ENCODE assay signal across 21 mouse cellular contexts in genomic region chr8:13206290-13206689, GRCm38 (mm10). TPM values are rescaled to one million over a fixed set of nuclear protein-coding genes. Genes with fewer than 3 reads are reported as not detected.
DNase-seq lines count a peak whose midpoint lies in the region; ATAC-seq lines count a peak whose summit lies in the region.
"Had no signal": no experiment of that assay in that cellular context is flagged by ENCODE, and none has a peak within 500 bp of the region (broad histone marks: within the 10 kb centered on the region; RNA-seq: fewer than 3 reads in every experiment).

No protein-coding gene starts in this region.

- no peaks in the 10 kb centered on the region for H3K36me3 ChIP-seq in heart, embryonic 13.5 days
- H3K36me3 ChIP-seq in intestine, embryonic 16.5 days (ENCODE audit: control insufficient read depth, insufficient read depth, low read length): no peaks in the 10 kb centered on the region
- no peaks in the 10 kb centered on the region for H3K36me3 ChIP-seq in stomach, embryonic 14.5 days (ENCODE audit: control insufficient read depth, insufficient read depth, low read length)
- H3K36me3 ChIP-seq: embryonic facial prominence, embryonic 12.5 days; G1E; hindbrain, embryonic 12.5 days had no signal

- H3K27ac ChIP-seq in heart, embryonic 13.5 days (replicated peaks): no peak overlapping the region
- 0 out of 2 replicates have a peak overlapping the region, but pooled peaks have one; percentile 17 for H3K27ac ChIP-seq in intestine, embryonic 16.5 days (ENCODE audit: low read length)
- H3K27ac ChIP-seq in stomach, embryonic 14.5 days (ENCODE audit: low read length): no peak overlapping the region
- H3K27ac ChIP-seq: embryonic facial prominence, embryonic 12.5 days; heart, adult 2 months; hindbrain, embryonic 12.5 days had no signal

- peak overlapping the region; percentile 8; the same call in 1 of the 2 replicates for H3K9ac ChIP-seq in heart, embryonic 13.5 days
- H3K9ac ChIP-seq in intestine, embryonic 16.5 days (ENCODE audit: low read depth, low read length): no peak overlapping the region
- H3K9ac ChIP-seq in stomach, embryonic 14.5 days (replicated peaks; ENCODE audit: low read depth, low read length): no peak overlapping the region
- H3K9ac ChIP-seq: embryonic facial prominence, embryonic 12.5 days; forebrain, postnatal 0 days; hindbrain, embryonic 12.5 days had no signal

- H3K27me3 ChIP-seq in heart, embryonic 13.5 days (replicated peaks): peaks cover 14% of the 10 kb centered on the region
- H3K27me3 ChIP-seq in intestine, embryonic 16.5 days (replicated peaks; ENCODE audit: control insufficient read depth, insufficient read depth, low read length): 0 out of 2 replicates have a peak, but pooled peaks cover 8% of the 10 kb centered on the region
- H3K27me3 ChIP-seq in stomach, embryonic 14.5 days (ENCODE audit: control insufficient read depth, insufficient read depth, low read length): no peaks in the 10 kb centered on the region

- ATAC-seq in heart, embryonic 13.5 days (ENCODE audit: extremely low read depth, insufficient number of reproducible peaks, low FRiP score, low TSS enrichment): no peak
- peak; percentile 26; the same call in 1 of the 2 replicates for ATAC-seq in intestine, embryonic 16.5 days
- ATAC-seq in stomach, embryonic 14.5 days (ENCODE audit: insufficient number of reproducible peaks, insufficient read depth, low FRiP score, low read depth): peak; percentile 38; the same call in 1 of the 2 replicates
- ATAC-seq: forebrain, postnatal 0 days; inflammation-experienced regulatory T-cells, adult 6 months had no signal

- H3K4me3 ChIP-seq in heart, embryonic 13.5 days: no peak overlapping the region
- no peak overlapping the region for H3K4me3 ChIP-seq in intestine, embryonic 16.5 days (ENCODE audit: low read length)
- H3K4me3 ChIP-seq in stomach, embryonic 14.5 days (ENCODE audit: low read depth, low read length): no peak overlapping the region
- H3K4me3 ChIP-seq: embryonic facial prominence, embryonic 12.5 days; heart, adult 2 months; hindbrain, embryonic 12.5 days had no signal

- H3K4me1 ChIP-seq in heart, embryonic 13.5 days: peaks cover 69% of the 10 kb centered on the region
- H3K4me1 ChIP-seq in intestine, embryonic 16.5 days (ENCODE audit: control insufficient read depth, insufficient read depth, low read length): peaks cover 8% of the 10 kb centered on the region
- peaks cover 5% of the 10 kb centered on the region; the same call in 1 of the 2 replicates for H3K4me1 ChIP-seq in stomach, embryonic 14.5 days (ENCODE audit: control insufficient read depth, insufficient read depth, low read length)
- H3K4me1 ChIP-seq: hindbrain, embryonic 12.5 days had no signal

- H3K4me2 ChIP-seq in heart, embryonic 13.5 days: peak overlapping the region; percentile 16; the same call in 1 of the 2 replicates
- no peak overlapping the region for H3K4me2 ChIP-seq in intestine, embryonic 16.5 days (ENCODE audit: low read depth, low read length)
- H3K4me2 ChIP-seq in stomach, embryonic 14.5 days (replicated peaks; ENCODE audit: low read depth, low read length): no peak overlapping the region
- H3K4me2 ChIP-seq: embryonic facial prominence, embryonic 12.5 days; hindbrain, embryonic 12.5 days had no signal

- H3K9me3 ChIP-seq in heart, embryonic 13.5 days: no peaks in the 10 kb centered on the region
- H3K9me3 ChIP-seq in intestine, embryonic 16.5 days (ENCODE audit: control insufficient read depth, low read length): no peaks in the 10 kb centered on the region
- H3K9me3 ChIP-seq in stomach, embryonic 14.5 days (ENCODE audit: control insufficient read depth, low read depth, low read length): no peaks in the 10 kb centered on the region
- H3K9me3 ChIP-seq: embryonic facial prominence, embryonic 12.5 days; hindbrain, embryonic 12.5 days had no signal

- 41% methylated on average over 5 of the region's 5 CpGs for whole genome bisulfite sequencing in heart, embryonic 13.5 days
- 24% methylated on average over 5 of the region's 5 CpGs for WGBS in intestine, embryonic 16.5 days
- WGBS in stomach, embryonic 14.5 days: 32% methylated on average over 5 of the region's 5 CpGs

- no peak for DNase-seq in heart, adult 11 months
- DNase-seq in ES-CJ7 (ENCODE audit: low read depth, low spot score): peak; percentile 80
- no peak for DNase-seq in adrenal gland, adult 2 months
- no peak for DNase-seq in ovary, postnatal 36 days (ENCODE audit: low spot score)
- DNase-seq in yolk sac, embryonic 10.5 days (ENCODE audit: low spot score): no peak
- DNase-seq: adrenal gland, postnatal 10 days; cerebellum, adult 2 months; forebrain, postnatal 0 days; heart, adult 2 months; left cerebral cortex, postnatal 4 days; lung, postnatal 36 days; midbrain, embryonic 14.5 days had no signal

RNA-seq across cellular contexts. Expression of gene Grtp1, which starts 5.9 kb away (rescaled TPM):
- polyA plus RNA-seq in heart, embryonic 13.5 days (2015; fragmentation: Nextera tagmentation; extraction: Ambion mirVana): 17.1 and 19.9 TPM in 2 replicates
- polyA plus RNA-seq in intestine, embryonic 16.5 days (2015; fragmentation: Nextera tagmentation; extraction: Ambion mirVana): 71.7 and 75.3 TPM in 2 replicates
- 25.0 and 27.6 TPM in 2 replicates for polyA plus RNA-seq in stomach, embryonic 14.5 days (2014; fragmentation: Nextera tagmentation; extraction: Ambion mirVana)
- 10 to 100 TPM; 10.8 to 16.4 TPM for total RNA-seq in adrenal gland, adult 2 months (2021)
- polyA plus RNA-seq in adrenal gland, adult 2 months (2012; rRNA removed): 10.1 and 12.5 TPM in 2 replicates

RNA-seq across cellular contexts. Expression of gene Lamp1, which starts 47.3 kb away (rescaled TPM):
- polyA plus RNA-seq in heart, embryonic 13.5 days (2015; fragmentation: Nextera tagmentation; extraction: Ambion mirVana): 305 and 332 TPM in 2 replicates
- 256 and 550 TPM in 2 replicates for polyA plus RNA-seq in intestine, embryonic 16.5 days (2015; fragmentation: Nextera tagmentation; extraction: Ambion mirVana)
- polyA plus RNA-seq in stomach, embryonic 14.5 days (2014; fragmentation: Nextera tagmentation; extraction: Ambion mirVana): 272 and 298 TPM in 2 replicates
- 100 to 1,000 TPM; 476 to 520 TPM for total RNA-seq in adrenal gland, adult 2 months (2021)
- 336 and 366 TPM in 2 replicates for polyA plus RNA-seq in adrenal gland, adult 2 months (2012; rRNA removed)

RNA-seq across cellular contexts. Expression of gene Adprhl1, which starts 47.7 kb away (rescaled TPM):
- polyA plus RNA-seq in heart, embryonic 13.5 days (2015; fragmentation: Nextera tagmentation; extraction: Ambion mirVana): 170 and 207 TPM in 2 replicates
- polyA plus RNA-seq in intestine, embryonic 16.5 days (2015; fragmentation: Nextera tagmentation; extraction: Ambion mirVana): 0.29 and 0.40 TPM in 2 replicates
- polyA plus RNA-seq in stomach, embryonic 14.5 days (2014; fragmentation: Nextera tagmentation; extraction: Ambion mirVana): not detected in 2 replicates
- 1 to 10 TPM in 1 of 2 experiments, under 1 TPM in 1; 0.93 to 5.4 TPM for total RNA-seq in adrenal gland, adult 2 months (2021)
- polyA plus RNA-seq in adrenal gland, adult 2 months (2012; rRNA removed): 0.38 and 2.0 TPM in 2 replicates
- total RNA-seq: neutrophil, adult 5-6 weeks had no signal
- polyA plus RNA-seq: forebrain, postnatal 0 days; G1E; inflammation-experienced regulatory T-cells, adult 6 months; midbrain, embryonic 14.5 days; small intestine, adult 2 months had no signal

Comparison
In these comparisons a context has a peak if more than half of its experiments do, and no peak if none do; other contexts are left out.
1. RNA of gene Adprhl1, which starts 47.7 kb away (polyA plus RNA-seq): 170 to 207 TPM in heart, embryonic 13.5 days; 0.38 to 2.0 TPM in adrenal gland, adult 2 months, 0.29 to 0.40 TPM in intestine, embryonic 16.5 days and not detected in stomach, embryonic 14.5 days; every median in the first group is over 10 times any median in the second.